Mouse (Mus musculus) thymus, adult 2 months (tissue): ENCODE data around the gene Cdk1. TPM values are rescaled to one million over a fixed set of nuclear protein-coding genes. Genes with fewer than 3 reads are reported as not detected.

Experiments used
- DNase-seq: peaks from one replicate; pipeline ENCODE4 v3.0.0; 2021
- H3K27ac ChIP-seq: fragments of 200-500 bp; 2 replicates; pipeline ENCODE4 v1.5.1; 2012; ENCODE audit warnings: low read length, control low read depth; ENCODE audit not compliant: control insufficient read depth, insufficient read depth
- H3K27me3 ChIP-seq: fragments of 200-500 bp; 2 replicates; pipeline ENCODE4 v1.6.1; 2012; ENCODE audit warnings: mild to moderate bottlenecking, low read length, moderate library complexity, mixed read lengths; ENCODE audit not compliant: control insufficient read depth, insufficient read depth
- H3K36me3 ChIP-seq: fragments of 200-500 bp; 2 replicates; pipeline ENCODE4 v1.6.1; 2012; ENCODE audit warnings: mild to moderate bottlenecking, low read length, moderate library complexity; ENCODE audit not compliant: control insufficient read depth, insufficient read depth
- H3K4me1 ChIP-seq: fragments of 200-500 bp; replicated peaks from 2 replicates; pipeline ENCODE4 v1.6.1; 2012; ENCODE audit warnings: low read length; ENCODE audit not compliant: control insufficient read depth, insufficient read depth
- H3K4me3 ChIP-seq: fragments of 200-500 bp; 2 replicates; pipeline ENCODE4 v1.5.1; 2012; ENCODE audit warnings: mild to moderate bottlenecking, low read length, control low read depth, moderate library complexity; ENCODE audit not compliant: control insufficient read depth, insufficient read depth
- CTCF ChIP-seq: fragments of 200-500 bp; IDR thresholded peaks from 2 replicates; pipeline ENCODE4 v1.5.1; 2012; ENCODE audit warnings: mild to moderate bottlenecking, control low read depth, low read length, moderate library complexity, borderline replicate concordance; ENCODE audit not compliant: control insufficient read depth, poor library complexity, insufficient read depth; ENCODE audit errors: extremely low read depth
- POLR2A ChIP-seq: fragments of 200-500 bp; IDR thresholded peaks from 2 replicates; pipeline ENCODE4 v1.6.1; 2012; ENCODE audit warnings: mild to moderate bottlenecking, low read length, control low read depth, moderate library complexity; ENCODE audit not compliant: control insufficient read depth, poor library complexity, insufficient read depth; ENCODE audit errors: extremely low read depth
- WGBS: fragments of 180-500 bp; shearing (Covaris S2); methylation state at CpG from one replicate; pipeline ENCODE4 v1.1.7; 2018; 5-methylcytosine and 5-hydroxymethylcytosine counted together
- polyA plus RNA-seq: library from polyadenylated mRNA; depleted of rRNA; stranded (reverse); fragments of >200 nt; gene quantifications from 2 replicates; pipeline ENCODE4 v1.2.3, GENCODE M21; 2012; rRNA removed

Cdk1 gene
- polyA plus RNA-seq, 1 experiment: 131 TPM

GRCm38 (mm10) chr10:69302667-69303066 lies 50.1 kb downstream of the Cdk1 start:
- Histone ChIP-seq H3K4me3 (no peak overlapping the region), H3K4me1 (no peaks in the 10 kb centered on the region), H3K27me3 (no peaks in the 10 kb centered on the region), H3K36me3 (no peaks in the 10 kb centered on the region), H3K27ac (no peak overlapping the region)
- no peak for TF ChIP-seq CTCF
- no peak for TF ChIP-seq POLR2A
- 95% methylated on average over 3 of the region's 3 CpGs for WGBS
- no peak for DNase-seq

- Histone ChIP-seq H3K27me3 (no peaks in the 10 kb centered on the region), H3K4me1 (no peaks in the 10 kb centered on the region), H3K4me3 (no peak overlapping the region), H3K36me3 (no peaks in the 10 kb centered on the region), H3K27ac (no peak overlapping the region)
- no peak for DNase-seq
- TF ChIP-seq CTCF: no peak
- no peak for TF ChIP-seq POLR2A
- WGBS: 96% methylated on average over 7 of the region's 7 CpGs
Observed at GRCm38 (mm10) chr10:69299985-69300384, 52.8 kb downstream of the Cdk1 start.

GRCm38 (mm10) chr10:69295919-69296318 lies 56.8 kb downstream of the Cdk1 start:
- H3K4me1 ChIP-seq: no peaks in the 10 kb centered on the region
- H3K27ac ChIP-seq: no peak overlapping the region
- H3K4me3 ChIP-seq: no peak overlapping the region
- TF ChIP-seq CTCF (no peak), POLR2A (no peak)
- no peaks in the 10 kb centered on the region for H3K36me3 ChIP-seq
- 96% methylated on average over 9 of the region's 9 CpGs for WGBS
- no peak for DNase-seq
- H3K27me3 ChIP-seq: no peaks in the 10 kb centered on the region

- no peak overlapping the region for H3K4me3 ChIP-seq
- DNase-seq: no peak
- H3K36me3 ChIP-seq: no peaks in the 10 kb centered on the region
- H3K4me1 ChIP-seq: no peaks in the 10 kb centered on the region
- WGBS: 98% methylated on average over 8 of the region's 8 CpGs
- H3K27ac ChIP-seq: no peak overlapping the region
- no peaks in the 10 kb centered on the region for H3K27me3 ChIP-seq
- no peak for TF ChIP-seq CTCF
- no peak for TF ChIP-seq POLR2A
Observed at GRCm38 (mm10) chr10:69290736-69291135, 62.0 kb downstream of the Cdk1 start.

- H3K27ac ChIP-seq: no peak overlapping the region
- DNase-seq: no peak
- WGBS: 96% methylated on average over 6 of the region's 6 CpGs
- no peak overlapping the region for H3K4me3 ChIP-seq
- H3K27me3 ChIP-seq: no peaks in the 10 kb centered on the region
- H3K36me3 ChIP-seq: no peaks in the 10 kb centered on the region
- TF ChIP-seq CTCF (no peak), POLR2A (no peak)
- no peaks in the 10 kb centered on the region for H3K4me1 ChIP-seq
Observed at GRCm38 (mm10) chr10:69288720-69289119, 64.0 kb downstream of the Cdk1 start.

- DNase-seq: no peak
- H3K36me3 ChIP-seq: no peaks in the 10 kb centered on the region
- WGBS: 92% methylated on average over 4 of the region's 4 CpGs
- no peak overlapping the region for H3K27ac ChIP-seq
- H3K27me3 ChIP-seq: no peaks in the 10 kb centered on the region
- TF ChIP-seq POLR2A: no peak
- H3K4me1 ChIP-seq: no peaks in the 10 kb centered on the region
- H3K4me3 ChIP-seq: no peak overlapping the region
Observed at GRCm38 (mm10) chr10:69288086-69288485, 64.7 kb downstream of the Cdk1 start.

GRCm38 (mm10) chr10:69286939-69287338 lies 65.8 kb downstream of the Cdk1 start:
- 98% methylated on average over 3 of the region's 3 CpGs for WGBS
- H3K36me3 ChIP-seq: no peaks in the 10 kb centered on the region
- DNase-seq: no peak
- TF ChIP-seq POLR2A: no peak
- no peak for TF ChIP-seq CTCF
- no peaks in the 10 kb centered on the region for H3K27me3 ChIP-seq
- H3K4me1 ChIP-seq: no peaks in the 10 kb centered on the region
- no peak overlapping the region for H3K4me3 ChIP-seq
- H3K27ac ChIP-seq: no peak overlapping the region

Other genes with a start within 250 kb of the Cdk1 start
- 4.4 and 8.0 TPM in 2 replicates for gene Rhobtb1, start 201.5 kb downstream of the Cdk1 start, polyA plus RNA-seq
- gene A930033H14Rik, start 139.8 kb downstream of the Cdk1 start, polyA plus RNA-seq: 0.28 and 0.34 TPM in 2 replicates
- gene Ank3, start 45.8 kb upstream of the Cdk1 start, polyA plus RNA-seq: 4.2 and 5.6 TPM in 2 replicates